Mouse (Mus musculus) testis, postnatal 10 days (tissue): Measurements from ENCODE around the gene Plekha5.

Experiments used
- DNase-seq: peaks from one replicate; pipeline ENCODE4 v3.0.0; 2021; ENCODE audit warnings: low spot score

The Plekha5 gene

DNA sequence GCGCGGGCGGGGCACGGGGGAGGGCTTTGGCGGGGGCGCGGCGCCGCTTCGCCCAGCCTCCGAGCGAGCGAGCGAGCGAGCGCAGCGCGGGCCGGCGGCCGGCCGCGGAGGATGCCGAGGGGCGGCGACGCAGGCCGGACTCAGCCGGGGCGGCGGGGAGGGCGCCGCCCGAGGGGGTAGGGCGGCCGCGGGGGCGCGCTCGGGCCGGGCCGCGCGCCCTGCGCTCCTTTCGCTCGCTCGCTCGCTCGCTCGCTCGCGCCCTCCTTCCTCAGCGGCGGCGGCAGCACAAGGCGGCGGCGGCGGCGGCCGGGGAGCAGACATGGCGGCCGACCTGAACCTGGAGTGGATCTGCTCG is at the start of gene Plekha5:
Gene Plekha5, plus strand, starts transcription at position 209 of the 355 bp plus-strand sequence.
- peak; percentile 75 for DNase-seq

DNA sequence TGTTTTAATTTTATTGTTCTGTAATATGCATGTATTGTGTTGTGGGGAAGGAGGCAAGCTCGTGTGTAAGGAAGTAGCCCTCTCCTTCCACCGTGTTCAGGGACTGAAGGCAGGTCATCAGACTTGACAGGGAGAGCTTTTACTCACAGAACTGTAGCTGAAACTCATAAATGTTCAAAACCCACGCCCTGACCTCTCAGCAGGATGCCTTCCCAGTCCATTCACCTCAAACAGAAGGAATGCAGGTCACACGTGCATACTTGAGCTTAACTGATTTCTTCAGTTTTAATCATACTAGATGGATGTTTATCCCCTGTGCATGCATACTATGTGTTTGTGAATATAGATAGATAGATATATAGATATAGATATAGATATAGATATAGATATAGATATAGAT is 48.2 kb upstream of the Plekha5 start:
- DNase-seq = no peak

DNA sequence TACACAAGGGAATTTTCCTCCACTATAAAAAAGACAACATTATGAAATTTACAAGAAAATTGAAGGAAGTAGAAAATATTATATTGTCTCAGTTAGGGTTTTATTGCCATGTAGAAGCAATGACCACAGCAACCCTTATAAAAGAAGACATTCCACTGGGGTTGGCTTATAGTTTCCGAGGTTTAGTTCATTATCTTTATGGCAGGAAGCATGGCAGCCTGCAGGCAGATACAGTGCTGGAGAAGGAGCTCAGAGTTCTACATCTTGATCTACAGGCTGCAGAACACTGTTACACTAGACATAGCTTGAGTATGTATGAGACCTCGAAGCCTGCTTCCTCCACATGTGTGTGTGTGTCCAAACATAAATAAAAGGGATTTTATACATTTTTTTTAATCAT is 43.3 kb upstream of the Plekha5 start:
- DNase-seq = no peak

DNA sequence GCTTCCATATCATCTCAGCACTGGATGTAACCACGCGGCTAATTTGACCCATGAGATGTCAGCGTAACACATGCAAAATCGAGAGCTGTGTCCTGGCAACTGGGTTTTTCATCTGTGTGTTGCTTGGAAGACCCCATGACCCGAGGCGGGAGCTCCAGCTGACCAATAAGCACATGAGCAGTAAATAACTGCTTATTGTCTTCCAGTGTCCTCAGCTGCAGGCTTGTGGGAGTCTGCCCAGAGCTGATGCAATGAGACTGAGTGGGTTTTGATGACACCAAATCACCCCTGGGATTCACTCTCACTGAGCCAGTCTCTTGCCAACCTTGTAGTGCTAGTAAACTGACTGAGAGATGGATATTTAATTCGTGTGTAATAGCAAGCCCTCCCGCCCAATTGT is 42.7 kb upstream of the Plekha5 start:
- DNase-seq = no peak

DNA sequence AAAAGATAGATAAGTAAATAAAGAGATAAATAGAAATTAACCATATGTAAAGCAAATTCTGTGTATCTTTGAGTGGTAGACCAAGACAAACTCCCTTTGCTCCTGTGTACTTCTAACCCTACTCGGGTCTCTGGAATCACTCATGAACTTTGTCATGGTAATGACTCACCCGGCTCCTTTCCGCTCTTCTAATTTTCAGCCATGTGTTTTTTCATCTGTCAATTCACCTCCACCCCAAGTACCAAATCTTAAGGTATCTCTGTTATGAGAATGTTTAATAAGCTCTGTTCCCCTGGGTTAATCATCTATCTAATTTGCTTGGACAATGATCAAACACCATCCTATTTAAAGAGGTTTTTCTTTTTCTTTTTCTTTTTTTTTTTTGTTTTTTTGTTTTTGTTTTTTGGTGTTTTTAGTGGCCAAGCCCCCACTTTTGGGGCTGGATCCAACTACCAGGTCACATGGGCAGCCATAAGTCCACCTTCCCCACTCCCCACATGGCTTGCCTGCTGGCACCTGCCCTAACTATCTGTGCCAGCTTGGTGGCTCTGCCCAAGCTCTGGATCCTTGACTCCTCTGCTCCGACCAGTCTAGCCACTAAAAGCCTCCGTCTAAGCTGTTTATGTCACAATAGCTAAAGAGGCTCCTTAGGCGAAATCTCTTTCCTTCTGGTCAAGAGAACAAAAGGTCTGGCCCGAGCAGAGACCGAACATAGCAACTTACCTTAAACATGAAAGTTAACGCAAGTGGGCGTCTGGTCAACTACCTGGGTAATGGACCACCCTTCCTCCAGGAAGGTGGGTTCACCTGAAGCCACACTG is 40.1 kb upstream of the Plekha5 start:
- no peak for DNase-seq

DNA sequence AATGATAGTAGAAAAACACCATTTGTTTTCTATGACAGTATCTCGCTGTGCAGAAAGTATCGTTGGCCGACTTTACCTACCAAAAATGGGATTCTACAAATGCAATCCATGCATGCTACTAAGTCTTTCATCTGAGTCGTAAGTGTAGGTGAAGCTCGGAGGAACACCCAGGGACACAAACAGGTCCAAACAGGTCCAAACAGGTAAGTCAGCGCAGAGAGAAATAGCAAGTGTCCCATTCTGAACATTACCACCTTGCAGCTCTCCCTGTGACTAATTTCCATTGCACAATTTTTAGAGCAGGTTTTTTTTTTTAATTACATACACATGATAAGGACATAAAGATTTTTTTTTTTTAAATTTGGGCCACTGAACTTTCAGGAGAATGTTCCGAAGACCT is 27.2 kb upstream of the Plekha5 start:
- DNase-seq = no peak

DNA sequence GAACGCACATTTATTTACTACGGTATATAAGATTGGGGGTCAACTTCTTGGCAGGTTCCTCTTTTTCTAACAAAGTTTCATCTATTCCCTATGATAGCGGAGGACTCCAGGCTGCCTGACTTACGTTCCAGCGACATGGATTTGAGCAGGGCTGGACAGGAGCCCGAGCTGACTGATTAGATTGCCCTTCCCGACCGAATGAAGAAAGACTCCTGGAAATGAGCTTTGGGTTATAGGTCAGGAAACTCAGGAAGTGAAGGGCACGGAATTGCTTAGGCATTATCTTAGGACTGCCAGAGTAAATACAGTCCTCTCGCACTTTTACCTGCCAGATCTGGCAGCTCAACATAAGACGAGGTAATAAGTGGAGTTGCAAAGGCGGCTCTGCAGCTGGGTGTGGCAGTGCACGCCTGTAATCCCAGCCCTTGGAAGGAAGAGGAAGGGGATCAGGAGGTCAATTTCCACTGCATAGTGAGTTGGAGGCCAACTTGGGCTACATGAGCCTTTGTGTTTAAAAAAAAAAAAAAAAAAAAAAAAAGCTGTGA is 21.0 kb upstream of the Plekha5 start:
- no peak for DNase-seq

DNA sequence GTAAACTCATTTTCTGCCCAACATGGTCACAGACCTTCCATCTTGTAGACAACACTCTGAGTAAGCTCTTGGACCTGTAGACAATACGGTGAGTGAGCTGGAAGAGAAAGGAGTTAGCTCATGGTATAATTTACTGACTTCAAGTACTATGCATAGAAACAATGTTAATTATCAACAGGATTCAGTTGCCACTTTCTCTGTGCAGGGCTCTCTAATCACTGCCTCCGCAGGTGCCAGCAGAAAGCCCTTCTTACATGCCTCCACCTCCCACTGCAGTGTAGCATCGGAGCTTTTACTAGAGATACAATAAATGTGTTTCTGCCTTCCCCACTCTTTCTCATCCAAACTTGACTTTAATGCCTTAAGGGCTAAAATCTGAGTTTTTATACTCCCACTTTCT is 11.9 kb upstream of the Plekha5 start:
- peak; percentile 23 for DNase-seq

DNA sequence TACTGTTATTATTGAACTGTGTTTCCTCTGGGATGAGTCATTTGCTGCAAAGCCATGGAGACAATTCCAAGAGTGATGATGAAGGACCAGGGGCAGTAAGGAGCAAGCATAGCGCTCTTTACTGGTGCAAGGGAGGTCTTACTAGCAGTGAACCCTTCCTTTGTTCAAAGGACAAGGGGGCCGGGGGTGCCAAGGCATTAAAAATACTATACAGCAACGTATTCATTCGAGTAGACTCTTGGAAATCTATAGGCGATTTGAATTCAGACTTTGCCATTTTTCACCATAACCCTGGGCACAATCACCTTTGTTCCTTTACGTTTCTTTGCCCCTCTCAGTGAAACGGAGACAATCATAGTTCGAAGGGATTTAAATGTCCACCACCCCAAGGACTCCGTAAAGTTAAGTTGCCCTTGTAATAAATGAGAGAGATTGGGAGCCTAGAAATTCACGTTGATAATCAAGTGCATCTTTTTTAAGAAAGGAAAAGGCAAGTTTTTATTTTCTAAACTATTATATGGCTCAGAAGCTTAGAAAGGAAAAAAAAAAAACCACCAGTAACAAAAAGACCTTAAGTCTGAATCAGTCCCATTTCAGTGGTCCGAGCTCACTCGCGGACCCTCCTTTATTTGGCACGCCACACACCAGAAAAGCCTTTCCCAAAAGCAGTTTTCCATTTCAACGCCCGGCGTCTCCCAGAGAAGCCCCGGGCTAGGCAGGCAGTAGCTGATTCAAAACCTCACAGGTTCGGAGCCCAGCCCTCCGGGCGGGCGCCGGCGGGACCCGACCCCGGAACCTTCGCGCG is 611 bp upstream of the Plekha5 start:
- no peak for DNase-seq

DNA sequence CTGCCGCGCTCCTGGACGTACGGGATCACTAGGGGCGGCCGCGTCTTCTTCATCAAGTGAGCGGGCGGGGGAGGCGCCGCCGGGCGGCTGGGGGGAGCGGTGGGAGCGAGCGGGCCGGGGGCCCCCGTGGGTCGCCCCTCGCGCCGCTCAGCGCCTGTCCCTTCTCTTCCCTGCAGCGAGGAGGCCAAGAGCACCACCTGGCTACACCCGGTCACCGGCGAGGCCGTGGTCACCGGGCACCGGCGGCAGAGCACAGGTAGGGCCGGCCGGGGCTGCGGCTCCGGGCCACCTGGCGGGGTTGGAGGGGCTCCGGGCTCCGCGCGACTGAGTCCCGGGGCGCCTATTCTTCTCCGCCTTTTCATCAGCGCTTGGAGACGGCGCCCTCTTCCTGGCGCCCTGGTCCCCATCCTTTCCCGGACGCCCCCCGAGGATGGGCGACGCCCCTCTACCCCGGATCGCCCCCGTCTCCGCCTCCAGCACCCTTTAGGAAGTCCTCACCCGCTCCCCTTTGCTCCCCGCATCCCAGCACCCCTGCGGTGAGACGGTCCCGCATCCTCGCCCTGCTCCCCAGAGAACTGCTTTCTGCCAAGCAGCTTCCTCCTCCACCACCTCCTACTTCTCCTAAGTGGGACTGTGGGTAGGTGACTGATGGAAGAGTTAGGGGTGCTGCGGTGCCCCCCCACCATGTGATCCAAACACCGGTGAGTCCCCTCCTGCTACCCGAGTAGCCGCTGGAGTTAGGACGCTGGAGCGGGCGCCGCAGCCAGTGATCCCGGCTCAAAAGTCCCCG is 542 bp downstream of the Plekha5 start:
- peak; percentile 62 for DNase-seq

DNA sequence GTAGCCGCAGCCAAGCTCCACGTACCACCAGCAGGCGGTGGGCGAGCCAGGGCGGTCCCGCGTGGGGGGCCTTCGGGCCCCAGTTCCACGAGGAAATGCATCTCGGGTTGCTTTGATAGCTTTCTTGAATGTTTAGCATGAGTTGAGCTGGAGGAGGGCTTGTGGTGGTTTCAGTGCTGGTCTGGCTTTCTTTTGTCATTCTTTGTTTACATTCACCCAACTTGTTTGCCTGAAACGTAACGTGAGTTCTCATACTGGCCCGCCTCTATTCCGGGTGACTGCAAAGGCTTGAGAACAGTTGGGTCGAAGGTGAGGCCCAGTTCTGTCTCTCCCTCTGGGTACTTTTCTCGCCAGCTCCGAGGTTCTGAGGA is 1.1 kb downstream of the Plekha5 start:
- DNase-seq = no peak

DNA sequence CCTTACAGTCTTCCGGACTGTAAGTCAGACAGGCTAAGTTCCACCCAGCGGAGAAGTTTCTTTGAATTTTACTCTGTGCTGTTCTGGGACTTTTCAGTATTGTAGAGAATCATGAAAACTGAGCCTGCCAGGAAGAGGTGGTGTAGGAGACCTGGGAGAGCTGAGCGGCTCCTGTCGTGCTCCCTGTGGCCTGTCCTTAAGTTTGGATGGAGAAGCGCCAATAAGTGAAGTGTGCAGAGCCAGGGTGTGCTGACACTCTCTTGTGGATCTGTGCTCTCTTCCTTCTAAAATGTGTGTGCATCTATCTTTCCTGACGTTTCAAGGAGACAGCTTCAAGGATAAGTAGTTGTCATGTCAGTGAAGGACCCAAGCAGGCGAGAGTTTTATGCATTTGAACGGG is 5.4 kb downstream of the Plekha5 start:
- no peak for DNase-seq

DNA sequence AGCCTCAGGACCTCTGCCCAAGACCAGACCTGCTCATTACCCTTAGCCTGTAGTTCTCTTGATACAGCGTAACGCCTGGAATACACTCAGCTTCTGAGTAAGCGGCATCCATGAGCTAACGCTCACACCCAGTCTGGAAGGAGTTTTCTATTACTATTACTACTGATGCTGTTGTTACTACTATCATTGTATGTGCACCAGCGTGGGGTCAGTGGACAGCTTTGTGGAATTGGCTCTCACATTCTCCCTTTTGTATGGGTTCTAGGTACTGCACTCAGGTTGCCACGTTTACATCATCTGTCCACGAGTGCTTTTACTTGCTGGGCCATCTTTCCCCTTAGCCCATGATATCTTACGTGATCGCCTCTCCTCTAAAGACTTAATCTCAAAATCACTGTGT is 8.5 kb downstream of the Plekha5 start:
- no peak for DNase-seq

DNA sequence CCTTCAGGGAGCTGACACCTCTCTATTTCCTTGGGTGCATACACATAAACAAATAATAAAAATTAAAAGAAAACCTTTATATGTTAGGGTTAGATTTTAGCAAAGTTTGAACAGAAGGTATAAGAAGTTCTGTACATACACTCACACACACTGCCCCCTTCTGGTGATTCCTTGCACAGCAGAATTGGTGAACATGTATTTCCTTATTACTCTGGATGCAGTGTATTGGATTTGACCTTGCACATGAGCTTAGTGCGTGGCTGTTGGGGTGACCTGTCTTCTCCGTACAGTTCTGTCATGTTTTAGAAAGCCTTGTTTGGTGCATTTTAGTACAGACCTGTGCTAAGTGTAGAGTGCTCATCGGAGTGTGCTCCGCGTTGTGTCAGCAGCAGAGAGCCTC is 19.5 kb downstream of the Plekha5 start:
- DNase-seq = peak; percentile 76

DNA sequence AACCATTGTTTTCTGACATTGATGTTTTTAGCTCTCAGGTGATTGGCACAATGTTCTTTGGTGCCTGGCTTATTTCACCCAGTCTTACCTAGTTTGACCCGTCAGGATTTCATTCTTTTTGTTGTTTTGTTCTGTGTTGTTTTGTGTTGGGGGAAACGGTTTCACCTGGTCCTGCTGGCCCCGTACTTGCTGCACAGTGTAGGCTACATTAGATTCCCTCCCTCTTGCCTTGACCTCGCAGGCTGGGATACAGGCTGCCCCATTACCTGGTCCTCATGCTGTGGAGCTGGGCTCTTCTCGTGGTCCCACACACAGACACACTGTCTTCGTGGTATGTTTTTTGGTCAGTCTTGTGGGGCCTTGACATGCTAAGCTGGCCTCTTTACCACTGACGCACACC is 20.3 kb downstream of the Plekha5 start:
- no peak for DNase-seq

DNA sequence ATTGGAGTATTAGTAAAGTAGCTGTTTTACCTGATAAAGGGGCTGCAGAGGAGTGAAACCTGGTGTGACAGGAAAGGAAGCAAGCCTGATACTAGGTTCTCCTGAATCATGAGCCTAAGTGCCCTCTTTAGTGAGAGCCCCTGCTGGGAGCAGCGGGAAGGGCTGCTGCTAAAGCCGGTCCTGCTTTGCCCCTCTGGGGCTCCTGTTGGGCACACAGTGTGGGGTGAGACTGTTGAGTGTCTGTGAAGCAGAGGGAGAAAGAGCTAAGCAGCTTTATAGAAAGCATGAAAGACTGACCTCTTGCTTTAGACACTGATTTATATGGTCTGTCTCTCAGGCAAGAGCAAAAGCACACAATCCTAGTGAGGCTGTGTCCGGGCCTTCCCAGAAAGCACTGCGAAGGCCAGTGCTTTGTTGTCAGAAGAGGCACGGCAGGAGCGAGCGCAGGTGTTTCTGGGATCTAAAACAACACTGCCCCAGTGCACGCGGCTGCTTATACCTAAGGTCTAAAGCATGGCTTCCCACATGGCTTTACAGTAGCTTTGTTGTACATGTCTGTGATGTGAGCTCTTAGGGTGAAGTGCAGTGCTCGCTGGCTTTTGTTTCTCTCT is 21.1 kb downstream of the Plekha5 start:
- DNase-seq = no peak

DNA sequence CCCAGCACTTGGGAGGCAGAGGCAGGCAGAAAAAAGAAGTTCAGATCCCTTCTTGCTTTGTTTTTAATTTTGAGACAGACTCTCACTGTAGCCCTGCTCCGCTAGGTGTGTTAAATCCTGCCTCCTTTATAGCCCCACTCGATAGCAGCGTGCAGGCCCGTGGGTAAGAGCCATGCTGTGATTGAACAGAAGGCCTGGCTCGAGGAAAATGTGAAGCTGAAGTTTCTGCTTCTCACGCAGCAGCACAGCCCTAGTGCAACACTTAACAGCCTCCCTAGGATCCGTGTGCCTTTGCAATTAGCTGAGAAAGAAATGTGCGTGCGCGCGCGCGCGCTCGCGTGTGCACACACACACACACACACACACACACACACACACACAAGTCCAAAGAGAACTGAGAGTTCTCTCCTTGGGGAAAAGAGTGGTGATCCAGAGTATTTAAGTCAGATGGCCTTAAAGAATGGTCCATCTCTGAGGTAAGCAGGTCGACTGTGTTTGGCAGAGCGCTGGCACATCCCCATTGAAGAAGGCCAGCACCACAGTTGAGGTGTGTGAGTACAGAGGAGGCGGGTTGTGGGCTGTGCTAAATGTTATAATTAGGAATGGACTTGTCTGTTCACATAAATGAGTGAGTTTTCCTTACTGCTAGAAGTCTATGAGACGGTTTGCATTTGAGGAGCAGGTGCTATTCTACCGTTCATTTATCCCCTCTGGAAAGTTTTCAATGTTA is 24.3 kb downstream of the Plekha5 start:
- DNase-seq = no peak

DNA sequence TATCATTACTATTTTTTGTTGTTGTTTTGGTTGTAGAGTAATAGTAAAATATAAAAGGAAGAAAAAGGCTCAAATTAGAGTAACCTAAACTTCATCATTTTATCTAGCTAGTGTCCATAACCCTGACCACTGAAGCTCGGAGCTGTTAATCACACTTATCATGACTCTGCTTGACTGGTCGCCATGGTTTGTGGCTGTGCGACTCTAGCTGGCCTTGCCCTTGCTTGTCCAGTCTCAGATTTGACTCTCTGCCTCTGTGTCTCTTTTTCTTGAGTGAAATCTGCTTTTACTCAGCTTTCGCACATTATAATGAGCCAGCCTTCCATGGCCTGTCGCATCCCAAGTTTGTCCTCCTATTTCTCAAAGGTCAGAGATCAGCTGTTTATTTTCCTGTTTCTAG is 26.8 kb downstream of the Plekha5 start:
- no peak for DNase-seq

DNA sequence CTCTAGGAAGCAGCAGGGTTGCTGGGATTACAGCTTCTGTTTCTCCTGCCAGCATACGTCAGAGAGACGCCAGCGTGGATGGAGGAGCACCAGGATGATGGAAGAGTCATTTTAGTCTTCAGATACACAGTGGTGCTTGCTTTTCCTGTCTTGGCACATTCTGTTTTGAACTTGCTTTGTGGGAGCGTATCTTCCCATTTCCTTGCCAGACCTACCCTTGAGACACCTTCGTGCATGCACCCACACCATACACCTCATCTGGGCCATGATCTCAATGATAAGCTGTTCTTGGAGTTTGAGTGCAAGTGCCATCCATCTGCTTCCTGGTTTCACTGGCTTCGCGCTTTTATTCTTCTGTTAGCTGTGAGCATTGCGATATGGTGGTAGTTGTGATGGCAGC is 28.9 kb downstream of the Plekha5 start:
- DNase-seq = no peak

DNA sequence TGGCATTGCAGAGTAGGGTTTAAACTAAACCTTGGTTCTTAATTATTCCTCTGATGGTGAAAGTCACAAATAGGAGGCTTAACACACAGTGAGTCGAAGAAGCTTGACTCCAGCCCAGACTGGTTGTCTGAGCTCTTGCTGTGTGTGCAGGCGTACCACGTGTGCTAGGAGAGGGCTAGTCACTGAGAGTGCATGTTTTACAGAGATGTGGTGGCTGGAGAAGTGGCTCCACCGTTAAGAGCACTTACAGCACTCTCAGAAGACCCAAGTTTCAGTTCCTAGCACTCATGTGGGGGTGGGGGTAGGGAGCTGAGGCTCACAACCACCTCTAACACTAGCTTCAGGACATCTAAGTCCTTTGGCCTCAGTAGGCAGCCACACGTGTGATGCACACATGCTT is 29.6 kb downstream of the Plekha5 start:
- no peak for DNase-seq

DNA sequence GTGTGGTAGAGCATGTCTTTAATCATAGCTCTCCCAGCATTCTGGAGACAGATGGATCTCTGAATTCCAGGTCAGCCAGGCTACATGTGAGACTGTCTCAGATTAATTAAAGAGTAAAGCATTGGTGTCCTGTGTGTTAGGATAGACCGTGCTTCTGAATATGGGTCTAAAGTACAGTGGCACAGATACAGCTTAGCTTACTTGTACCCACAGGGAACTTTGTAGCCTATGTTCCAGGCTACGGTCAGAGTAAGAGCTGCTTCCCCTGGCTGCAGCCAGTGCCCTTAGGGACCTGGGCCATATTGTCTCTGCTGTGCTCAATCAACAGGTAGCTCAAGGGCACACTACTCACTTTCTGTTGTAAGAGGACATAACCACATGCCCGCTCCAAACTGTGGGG is 30.5 kb downstream of the Plekha5 start:
- no peak for DNase-seq
